Mouse (Mus musculus): ENCODE results near the gene Chn2.

The Chn2 gene

DNA sequence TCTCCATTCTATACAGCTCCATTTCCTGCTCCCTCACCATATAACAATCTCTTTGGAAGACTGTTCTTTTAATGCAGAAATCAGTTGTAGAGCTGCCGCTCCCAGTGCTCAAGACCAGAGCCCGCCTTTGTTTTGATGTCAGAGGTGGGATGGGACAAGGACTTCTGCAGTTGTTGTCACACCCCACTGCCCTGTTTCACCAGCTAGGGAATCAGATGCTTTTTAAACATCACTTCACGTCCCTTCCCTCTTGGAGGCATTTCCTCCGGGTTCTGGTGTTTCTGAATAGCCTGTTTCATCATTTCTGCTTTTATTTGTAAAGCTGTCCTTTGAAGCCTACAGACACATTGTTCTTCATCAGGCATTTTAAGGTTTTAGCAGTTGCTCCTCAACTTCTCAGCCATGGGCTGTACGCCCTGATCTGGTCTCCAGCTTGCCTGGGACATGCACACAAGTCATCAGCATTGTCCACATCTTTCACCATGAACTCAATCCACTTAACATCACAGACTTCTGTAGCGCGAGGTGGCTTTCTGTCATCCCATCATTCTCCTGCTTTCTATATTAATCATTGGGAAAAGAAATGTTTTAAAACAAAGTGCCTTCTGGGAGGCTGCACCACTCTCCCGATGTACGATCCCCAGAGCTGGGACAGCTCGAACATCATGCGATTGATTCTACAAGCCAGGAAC, 160.8 kb downstream of the Chn2 start:
- DNase-seq (ENCODE audit: low spot score in 2 of 2) = no peak

DNA sequence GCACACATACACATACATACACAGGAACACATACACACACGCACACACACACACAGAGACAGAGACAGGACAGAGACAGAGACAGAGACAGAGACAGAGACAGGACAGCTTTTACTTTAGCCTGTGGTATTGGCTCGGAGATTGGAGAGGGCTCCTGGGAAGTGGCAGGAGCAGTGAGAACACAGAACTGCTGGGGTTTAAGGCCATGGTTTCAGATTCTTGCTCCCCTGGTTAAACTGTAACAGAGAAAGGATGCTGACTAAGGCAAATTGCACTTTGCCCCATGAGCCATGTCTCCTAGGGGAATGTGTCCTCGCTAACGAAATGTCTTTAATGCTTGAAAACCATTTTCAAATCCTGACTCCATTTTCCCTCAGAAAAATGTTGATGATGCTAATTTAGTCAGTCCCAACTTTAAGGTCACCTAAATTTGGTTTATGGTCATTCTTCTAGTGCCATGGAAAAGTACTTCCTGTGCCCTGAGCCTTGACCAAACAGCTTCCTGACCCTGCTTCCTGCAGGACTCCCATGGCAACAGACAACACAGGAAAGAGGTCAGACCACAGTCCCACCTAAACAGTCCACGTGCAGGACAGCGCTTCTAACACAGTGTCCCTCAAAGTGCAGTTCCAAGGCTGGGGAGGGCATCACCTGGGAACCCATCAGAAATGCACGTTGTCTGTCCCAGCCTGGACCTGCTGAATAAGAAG, 163.1 kb downstream of the Chn2 start:
- no peak for DNase-seq (ENCODE audit: low spot score in 2 of 2)

DNA sequence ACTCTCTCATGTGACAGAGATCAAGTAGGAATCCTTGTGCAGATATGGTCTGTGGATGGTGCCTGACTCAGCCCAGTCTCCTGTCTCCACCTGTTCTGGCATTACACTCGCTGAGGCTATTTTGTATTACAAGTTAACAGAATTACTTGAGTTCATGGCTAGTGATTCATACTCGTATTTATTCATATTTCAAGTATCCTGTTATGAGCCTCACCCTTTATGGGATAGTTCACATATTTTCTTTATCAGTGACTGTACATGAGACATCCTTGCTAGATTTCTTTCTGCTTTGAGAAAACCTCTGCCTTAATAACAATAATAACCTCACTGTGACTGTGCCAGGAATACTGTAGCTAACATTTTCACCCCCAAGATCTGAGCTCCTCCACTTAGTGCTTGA, 164.0 kb downstream of the Chn2 start:
- DNase-seq (ENCODE audit: low spot score in 2 of 2) = no peak

DNA sequence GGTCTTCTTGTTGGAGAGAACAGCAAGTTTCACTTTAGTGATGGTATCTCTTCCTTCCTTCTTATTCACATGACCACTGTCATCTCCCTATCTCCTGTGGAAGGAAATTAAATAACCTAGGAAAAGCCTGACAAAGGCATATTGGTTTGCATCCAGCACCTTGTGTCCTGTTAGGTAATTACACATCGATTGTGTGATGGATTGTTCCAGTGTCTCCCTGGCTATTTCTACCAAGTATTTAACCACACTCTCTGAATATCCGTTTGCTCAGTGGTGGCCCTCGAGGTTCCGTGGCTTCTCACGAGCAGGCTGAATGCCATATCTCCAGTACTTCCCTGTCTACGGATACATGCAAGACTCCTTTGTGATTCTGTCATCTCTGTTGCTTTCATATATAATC, 164.6 kb downstream of the Chn2 start:
- no peak for DNase-seq (ENCODE audit: low spot score in 2 of 2)

DNA sequence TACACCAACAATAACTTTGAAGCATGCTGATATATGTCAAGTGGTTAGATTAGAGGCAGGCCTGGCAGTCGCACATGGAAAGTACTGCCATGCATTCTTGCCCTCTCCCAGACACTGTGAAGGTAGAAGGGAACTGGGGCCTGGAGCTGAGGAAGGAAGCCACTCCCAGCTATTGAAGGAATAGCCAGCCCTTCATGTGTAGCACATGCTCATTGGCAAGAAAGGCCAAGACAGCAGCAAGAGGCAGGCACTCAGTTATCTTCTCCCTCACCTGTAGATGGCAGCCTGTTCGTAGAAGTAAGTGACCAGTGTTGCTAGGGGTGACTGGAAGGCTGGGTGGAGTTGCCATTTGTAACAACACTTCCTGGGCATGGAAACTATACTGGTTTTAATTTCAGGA, 165.6 kb downstream of the Chn2 start:
- DNase-seq (ENCODE audit: low spot score in 2 of 2) = no peak

DNA sequence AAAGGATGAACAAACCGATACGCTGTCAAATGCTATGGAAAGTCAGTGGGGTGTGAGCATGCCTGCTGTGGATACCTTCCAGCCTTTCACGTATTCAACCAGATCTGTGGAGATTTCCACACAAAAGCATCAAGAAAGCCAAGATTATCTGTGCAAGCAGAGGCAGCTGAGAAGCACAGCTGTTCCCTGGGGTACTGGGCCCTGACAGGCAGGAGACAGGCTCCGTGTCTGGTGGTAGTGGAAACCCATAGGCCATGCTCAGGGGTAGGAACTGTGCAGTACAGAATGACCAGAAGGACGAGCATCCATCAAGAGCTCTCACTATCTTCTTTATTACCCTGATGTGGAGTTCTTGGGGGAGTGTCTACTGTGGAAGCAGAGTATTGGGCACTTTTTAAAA, 166.1 kb downstream of the Chn2 start:
- DNase-seq (ENCODE audit: low spot score in 2 of 2) = no peak

DNA sequence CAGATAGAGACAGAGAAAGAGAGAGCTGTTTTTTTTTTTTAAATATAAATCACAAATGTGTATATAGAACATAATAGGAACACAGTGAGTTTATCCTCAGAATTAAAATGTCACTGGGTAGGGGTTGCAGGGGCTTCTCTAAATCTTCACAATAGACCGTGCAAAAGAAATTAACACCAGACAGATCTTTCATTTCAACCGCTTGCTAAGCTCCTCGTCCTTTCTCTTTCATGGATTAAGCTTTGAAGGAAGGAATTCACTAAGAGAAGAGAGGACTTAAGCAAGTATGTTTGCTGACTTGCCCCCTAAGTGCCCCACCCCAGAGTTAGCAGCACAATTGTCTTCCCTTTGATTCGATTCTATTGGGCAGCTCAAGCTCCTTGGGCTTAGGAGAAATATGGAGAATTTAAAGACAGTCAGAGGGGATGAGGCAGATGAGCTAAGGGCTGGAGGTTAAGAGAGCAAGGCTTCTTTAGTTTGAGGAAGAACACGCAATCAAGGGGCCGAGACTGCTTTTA, 166.9 kb downstream of the Chn2 start:
- no peak for DNase-seq (ENCODE audit: low spot score in 2 of 2)

DNA sequence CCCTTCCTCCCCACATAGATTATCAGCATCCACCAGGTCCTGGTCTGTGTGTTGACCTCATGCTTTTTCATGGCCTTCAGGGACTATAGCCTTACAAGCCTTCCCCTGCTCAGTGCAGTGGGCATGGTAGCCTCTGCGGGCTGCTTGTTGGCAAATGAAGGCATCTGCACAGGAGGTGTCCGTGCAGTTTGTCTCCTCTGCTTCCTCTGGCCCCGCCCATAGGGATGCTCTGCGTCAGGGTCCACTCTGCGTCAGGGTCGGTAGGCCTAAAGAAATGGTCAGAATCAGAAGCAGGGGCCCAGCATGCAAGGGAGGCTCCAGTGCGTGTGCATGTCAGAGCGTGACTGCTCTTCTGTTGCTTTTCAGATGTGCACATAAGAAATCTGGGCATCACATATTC, 169.4 kb downstream of the Chn2 start:
- DNase-seq (ENCODE audit: low spot score in 2 of 2) = no peak

DNA sequence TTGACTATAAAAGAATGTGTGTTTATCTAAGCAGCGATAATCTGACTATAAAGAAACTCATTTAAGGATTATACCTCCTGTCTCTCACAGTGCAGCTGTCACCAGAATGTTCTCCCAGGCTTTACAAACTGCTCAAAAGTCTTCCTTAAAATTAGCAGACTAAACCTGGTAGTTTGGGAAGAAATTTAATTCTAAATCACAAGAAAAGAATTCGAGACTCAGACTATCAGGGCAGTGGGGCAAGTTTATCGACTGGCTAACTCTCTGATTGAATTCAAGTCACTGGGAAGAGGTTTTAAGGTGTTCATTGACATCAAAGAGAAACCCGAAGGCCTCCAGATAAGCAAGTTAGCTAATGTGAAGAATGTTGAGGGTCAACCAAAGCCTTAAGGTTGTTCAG, 171.6 kb downstream of the Chn2 start:
- DNase-seq (ENCODE audit: low spot score in 2 of 2) = no peak

DNA sequence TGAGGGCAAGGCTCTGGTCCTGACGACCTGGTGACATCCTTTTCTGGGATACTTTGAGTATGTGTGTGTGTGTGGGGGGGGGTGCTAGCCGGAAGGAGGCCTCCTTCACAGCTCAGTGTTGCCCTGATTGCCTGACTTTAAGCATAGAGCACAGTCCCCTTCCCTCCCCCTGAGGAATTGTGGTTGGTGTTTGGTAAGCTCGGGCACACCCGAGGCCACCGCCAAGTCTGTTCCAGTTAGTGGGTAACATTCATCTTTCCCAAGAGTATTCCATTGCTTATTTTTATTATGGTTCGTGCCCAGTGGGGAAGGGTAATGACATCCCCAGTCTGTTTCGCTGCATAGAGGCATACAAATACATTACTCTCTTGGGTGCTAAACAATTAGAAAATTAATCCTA, 172.6 kb downstream of the Chn2 start:
- DNase-seq (ENCODE audit: low spot score in 2 of 2) = no peak

DNA sequence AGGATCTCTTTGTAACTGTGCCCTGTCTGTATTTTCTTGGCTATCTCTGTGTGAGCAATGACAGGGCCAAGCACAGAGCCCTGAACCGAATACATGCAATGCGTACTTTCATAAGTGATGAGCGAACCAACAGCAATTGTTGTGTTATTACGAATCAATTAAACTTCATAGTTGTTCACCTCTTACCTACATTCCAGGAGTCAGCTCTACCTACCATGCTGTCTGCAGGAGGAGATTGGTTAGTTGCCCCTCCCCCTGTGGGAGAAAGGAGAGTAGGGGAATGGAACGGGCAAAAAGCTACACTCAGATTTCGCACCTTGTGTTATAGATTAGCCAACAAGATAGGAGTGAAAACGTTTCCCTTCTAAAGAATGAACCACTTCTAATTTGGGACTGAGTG, 174.4 kb downstream of the Chn2 start:
- no peak for DNase-seq (ENCODE audit: low spot score in 2 of 2)

DNA sequence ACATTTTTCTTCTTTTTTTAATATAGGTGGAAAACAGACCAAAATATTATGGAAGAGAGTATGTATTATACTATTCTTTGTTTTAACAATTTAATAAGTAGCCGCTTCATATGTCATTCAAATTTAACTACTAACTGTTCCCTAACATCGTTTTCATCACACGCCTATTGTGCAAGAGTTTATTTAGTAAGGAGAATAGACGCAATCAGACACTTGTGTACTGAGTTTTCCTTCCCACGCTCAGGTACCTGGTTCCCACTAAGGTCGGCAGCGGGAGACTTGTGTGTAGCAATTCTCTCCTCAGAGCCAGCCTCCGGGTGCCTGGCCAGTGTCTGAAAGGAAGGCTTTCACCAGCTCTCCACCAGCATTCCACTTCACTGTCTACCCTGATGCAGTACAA, 176.3 kb downstream of the Chn2 start:
- no peak for DNase-seq (ENCODE audit: low spot score in 2 of 2)

DNA sequence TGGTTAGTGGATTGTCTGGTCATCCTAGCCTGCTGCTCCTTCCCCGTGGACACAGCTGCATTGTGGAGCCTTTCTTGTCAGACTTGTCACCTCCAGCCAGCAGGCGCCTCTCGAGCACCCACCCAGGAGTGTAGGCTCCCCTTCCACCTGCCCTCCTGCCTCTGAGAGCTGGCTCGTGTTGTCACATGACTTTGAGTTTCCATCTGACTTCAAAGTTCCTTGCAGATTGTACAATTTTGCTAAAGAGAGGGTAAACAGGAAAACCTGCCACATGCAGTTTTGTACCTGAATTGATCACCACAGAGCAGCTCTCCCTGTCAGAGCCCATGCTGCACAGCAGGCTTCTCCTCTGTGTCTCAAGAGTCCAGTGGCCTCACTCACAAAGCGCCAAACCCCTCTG, 177.2 kb downstream of the Chn2 start:
- no peak for DNase-seq (ENCODE audit: low spot score in 2 of 2)

DNA sequence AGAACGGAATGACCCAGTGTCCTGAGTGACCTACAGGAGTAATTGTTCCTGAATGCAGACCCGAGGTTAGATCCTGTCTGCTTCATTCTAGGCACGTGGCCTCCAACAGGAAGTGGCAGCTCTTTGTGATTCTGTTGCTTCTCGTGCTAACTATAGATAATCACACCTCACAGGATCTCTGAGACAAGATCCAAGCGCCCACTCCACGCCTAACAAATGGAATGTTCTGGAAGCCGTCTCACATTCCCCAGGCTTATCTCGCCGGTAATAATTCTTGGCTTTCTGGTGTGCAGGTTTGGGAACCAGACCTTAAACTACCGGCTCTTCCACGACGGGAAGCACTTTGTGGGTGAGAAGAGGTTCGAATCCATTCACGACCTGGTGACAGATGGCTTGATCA, 180.8 kb downstream of the Chn2 start:
- DNase-seq (ENCODE audit: low spot score in 2 of 2) = no peak

DNA sequence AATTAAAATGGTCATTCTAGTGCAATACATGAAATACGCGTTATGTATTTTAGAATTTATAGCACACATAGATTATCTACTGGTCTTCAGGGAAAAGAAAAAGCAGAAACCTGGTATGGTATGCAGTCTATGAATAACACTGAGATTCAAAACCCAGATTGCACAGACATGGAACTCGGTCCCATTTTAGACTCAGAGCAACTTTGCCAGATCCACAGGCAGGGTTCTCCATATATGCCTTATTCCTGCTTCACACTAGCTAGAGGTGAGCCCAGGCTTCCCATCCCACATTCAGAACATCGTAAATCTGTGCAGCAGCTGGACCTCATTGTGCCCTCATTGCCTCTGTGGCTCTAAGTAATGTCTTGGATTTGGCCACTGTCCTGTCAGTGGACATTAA, 184.2 kb downstream of the Chn2 start:
- DNase-seq (ENCODE audit: low spot score in 2 of 2) = no peak

DNA sequence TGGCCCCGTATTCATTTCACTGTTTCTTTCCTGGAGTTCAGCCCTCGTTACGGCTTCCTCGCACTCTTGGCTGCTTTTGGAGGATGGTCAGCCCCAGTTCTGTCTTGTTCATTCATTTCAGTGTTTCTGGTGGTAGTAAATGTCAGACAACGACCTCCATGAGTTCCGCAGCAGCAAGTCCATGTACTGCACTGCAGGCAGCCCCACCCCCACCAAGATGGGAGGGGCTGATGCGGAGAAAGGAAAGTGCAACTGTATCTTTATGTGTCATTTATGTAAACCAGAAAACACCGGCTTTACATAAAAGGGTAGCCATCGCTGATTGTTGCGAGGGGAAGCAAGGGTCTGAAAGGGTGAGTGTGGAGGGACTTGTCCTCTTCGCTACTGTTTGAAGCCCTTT, 185.0 kb downstream of the Chn2 start:
- DNase-seq (ENCODE audit: low spot score in 2 of 2) = no peak

DNA sequence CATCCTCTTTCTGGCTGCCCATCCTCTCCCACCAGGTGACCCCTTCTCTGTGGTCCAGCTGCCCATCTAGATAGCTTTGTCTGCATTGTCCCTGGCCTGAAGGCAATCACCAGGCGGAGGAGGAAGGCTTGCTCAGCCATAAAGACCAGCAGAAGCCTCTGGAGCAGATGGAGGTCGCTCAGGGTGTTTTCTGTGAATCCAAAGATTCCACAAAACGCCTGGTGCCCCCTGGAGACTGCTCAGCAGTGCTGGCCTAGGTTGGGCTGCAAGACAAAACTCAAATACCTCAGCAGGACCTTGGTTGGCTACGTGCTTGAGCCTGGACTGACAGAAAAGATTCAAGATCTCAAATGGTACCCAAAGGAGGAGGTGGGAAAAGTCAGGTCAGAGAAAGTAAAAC, 186.0 kb downstream of the Chn2 start:
- DNase-seq (ENCODE audit: low spot score in 2 of 2) = no peak

DNA sequence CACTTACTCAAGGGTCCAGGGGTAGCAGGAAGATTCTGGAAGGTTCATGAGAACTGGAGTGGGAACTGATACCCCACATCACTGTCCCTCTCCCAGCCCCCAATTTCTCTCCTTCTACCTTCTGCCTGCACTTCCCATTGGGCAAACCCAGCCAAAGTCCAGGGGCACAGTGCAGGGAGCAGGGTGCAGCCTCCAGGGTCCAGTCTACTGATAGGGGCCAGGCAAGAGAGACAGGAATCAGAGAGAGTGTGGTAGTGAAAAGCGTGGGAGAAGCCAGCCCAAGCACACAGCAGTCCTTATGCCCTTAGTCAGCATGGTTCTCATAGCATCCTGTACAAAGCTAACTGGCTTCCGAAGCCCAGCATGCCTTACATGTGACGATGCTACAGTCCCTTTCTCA, 187.7 kb downstream of the Chn2 start:
- DNase-seq (ENCODE audit: low spot score in 2 of 2) = no peak

DNA sequence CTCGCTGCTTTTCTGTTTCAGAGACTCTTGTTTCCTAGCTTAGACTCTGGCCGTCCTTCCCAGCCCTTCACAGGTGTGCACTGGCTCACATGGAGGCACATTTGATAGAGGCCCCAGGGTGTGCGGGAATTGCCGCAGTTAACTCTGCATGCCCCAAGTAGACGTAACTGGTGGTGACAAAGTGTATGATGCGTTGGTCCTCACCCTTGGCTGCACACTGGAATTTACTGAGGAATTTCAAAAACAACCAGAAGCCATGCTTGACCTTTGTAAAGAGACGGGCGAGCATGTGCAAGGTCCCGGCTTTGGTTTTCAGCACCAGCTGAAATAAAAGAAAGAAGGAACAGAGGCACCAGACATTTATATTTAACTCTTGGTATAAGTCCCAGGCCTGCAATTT, 189.1 kb downstream of the Chn2 start:
- no peak for DNase-seq (ENCODE audit: low spot score in 2 of 2)

DNA sequence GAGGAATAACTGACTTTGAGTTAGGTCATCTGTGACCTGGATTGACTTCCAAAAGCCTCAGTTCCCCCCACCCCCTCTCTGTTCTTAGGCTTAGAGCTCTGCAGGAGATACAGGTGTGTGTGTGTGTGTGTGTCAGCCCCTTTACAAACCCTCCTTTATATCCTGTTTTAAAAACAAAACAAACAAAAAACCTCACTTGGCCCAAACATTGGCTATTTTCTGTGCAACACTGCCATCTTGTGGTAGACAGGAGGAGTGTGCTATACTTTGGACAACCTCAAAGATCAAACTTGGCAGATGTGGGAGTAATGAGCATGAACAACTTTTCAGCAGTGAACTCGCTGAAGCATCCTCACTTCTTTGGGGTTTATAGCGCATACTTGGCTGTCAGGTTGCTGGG, 189.5 kb downstream of the Chn2 start:
- DNase-seq (ENCODE audit: low spot score in 2 of 2) = peak in 1 of 2 experiments; percentile 4

DNA sequence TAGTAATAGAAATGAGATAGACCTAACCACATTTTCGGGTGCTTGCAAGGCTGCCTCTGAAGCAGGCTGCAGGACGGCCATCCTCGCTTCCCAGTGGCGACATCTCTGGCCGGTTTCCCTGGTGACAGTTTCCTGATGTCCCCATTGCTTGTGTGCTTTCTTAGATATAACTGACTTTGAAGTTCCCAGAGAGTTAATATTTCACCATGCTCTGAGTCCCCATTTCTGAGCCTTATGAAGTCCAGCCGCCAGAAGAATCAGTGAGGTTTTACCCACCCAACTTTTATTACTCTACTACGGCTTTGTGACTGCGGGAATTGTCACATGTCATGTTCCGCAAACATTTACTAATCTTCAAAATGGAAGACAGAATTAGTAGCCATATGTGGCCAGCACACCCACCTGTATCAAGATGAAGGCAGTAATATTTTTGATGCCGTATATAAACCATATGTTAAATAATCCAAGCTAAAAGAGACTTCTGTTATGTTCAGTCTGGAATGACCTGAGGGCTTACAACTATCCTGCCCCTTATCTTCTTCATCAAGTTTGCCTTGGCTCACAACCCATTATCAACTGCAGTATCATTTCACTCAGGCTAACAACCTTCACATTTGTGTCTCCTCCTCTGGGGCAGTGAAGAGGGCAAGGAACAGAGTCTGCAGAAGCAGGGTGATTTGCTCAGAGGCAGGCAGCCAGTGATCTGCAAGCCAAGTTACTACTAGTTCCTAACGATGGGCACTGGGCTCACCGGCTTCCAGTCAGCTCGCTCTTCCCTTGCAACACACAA, 192.6 kb downstream of the Chn2 start:
- no peak for DNase-seq (ENCODE audit: low spot score in 2 of 2)

DNA sequence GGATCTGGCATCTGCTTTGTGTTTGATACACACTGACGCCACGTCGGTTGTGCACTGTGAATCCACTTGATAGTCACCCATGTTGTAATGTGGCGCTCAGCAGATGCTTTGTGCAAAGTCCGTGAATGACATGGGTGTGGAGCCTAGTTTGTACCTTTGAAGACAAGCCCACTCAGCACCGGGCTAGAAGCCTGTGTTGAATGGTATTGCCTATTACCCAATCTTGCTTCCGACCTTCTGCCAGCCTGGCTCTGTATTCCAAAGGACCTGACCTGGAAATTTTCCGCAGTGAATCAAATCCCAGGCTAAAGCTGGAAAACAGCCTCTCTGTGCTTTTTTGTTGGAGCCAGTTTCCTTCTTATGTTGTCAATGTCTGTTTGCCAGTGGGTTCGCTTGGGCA, 197.1 kb downstream of the Chn2 start:
- DNase-seq (ENCODE audit: low spot score in 2 of 2) = no peak

DNA sequence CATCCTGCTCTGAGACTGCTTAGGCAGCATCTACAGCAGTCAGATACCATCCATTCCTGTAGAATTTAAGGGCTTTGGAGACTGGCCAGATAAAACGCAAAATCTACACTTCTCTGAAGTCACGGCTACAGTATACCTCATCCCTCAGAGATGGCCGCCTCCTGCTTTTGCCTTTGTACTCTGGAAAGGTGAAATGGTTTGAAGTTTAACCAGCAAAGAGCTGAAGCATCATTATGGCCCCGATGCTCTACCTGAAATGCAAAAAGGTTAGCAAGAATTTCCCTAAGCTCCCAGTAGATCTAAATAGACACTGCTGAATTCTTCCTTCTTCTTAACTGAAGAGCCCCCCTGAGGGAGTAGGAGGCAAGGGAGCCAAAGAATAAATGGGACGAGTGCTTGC, 202.4 kb downstream of the Chn2 start:
- DNase-seq (ENCODE audit: low spot score in 2 of 2) = no peak

Data from spleen, postnatal 14 days (tissue).